ENCODE assay signal across 8 mouse cellular contexts in the genomic region with DNA sequence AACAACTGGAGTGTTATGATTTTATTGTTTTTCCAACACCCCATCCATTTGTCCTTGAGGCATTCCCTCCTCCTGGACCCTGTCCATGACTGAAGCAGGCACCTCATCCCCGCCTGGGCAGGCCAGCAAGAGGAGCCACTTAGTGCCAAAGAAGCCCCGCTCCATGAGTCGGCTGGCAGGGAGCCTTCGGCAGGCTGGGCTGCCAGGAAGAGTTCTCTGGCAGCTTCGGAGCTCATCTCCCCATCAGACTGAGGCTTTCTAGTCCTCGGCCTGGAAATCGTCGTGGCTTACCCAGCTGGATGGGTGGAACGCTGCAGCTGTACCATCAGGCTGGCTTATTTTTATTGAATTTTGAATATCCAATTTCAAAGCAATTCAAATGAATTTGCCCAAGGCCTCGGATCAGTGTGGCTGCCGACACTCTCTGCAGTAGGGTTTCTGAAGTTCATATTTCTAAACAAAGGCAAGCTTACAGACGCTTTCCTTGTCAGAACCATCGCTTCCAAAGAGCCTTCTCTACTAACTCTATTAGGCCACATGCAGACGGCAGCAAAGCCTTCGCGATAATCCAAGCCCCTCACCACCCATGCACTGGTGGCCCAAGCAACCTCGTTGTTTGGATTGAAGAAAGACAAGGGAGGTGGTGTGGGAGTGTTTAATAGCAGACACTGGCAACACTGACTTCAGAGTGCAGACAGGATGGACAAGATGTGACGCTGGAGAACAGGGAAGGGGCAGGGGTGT.
DNase-seq lines count a peak whose midpoint lies in the region; ATAC-seq and TF ChIP-seq lines count a peak whose summit lies in the region.

No protein-coding gene starts in this region.

- TF ChIP-seq CTCF in hindbrain, postnatal 0 days (IDR thresholded peaks at IDR 0.05; ENCODE audit: low read depth) = 0 out of 2 replicates have a peak, but pooled peaks have one; percentile 5

- H3K9ac ChIP-seq in forebrain, embryonic 13.5 days = no peak overlapping the region
- H3K9ac ChIP-seq in forebrain, embryonic 11.5 days (ENCODE audit: low read length) = no peak overlapping the region
- H3K9ac ChIP-seq in embryonic facial prominence, embryonic 12.5 days = no peak overlapping the region
- H3K9ac ChIP-seq in hindbrain, postnatal 0 days (replicated peaks; ENCODE audit: low read length) = no peak overlapping the region

- H3K27me3 ChIP-seq in forebrain, embryonic 13.5 days = no peaks in the 10 kb centered on the region
- H3K27me3 ChIP-seq in forebrain, embryonic 11.5 days (ENCODE audit: control insufficient read depth, insufficient read depth, low read length) = no peaks in the 10 kb centered on the region
- H3K27me3 ChIP-seq in embryonic facial prominence, embryonic 12.5 days = no peaks in the 10 kb centered on the region
- no peaks in the 10 kb centered on the region for H3K27me3 ChIP-seq in hindbrain, postnatal 0 days (ENCODE audit: insufficient read depth, low read length)

- no peaks in the 10 kb centered on the region for H3K9me3 ChIP-seq in forebrain, embryonic 13.5 days (replicated peaks)
- no peaks in the 10 kb centered on the region for H3K9me3 ChIP-seq in forebrain, embryonic 11.5 days (ENCODE audit: control insufficient read depth, low read length)
- H3K9me3 ChIP-seq in embryonic facial prominence, embryonic 12.5 days = no peaks in the 10 kb centered on the region
- no peaks in the 10 kb centered on the region for H3K9me3 ChIP-seq in hindbrain, postnatal 0 days (ENCODE audit: low read length)

- peak overlapping the region; percentile 41; the same call in 1 of the 2 replicates for H3K27ac ChIP-seq in forebrain, embryonic 13.5 days
- no peak overlapping the region for H3K27ac ChIP-seq in forebrain, embryonic 11.5 days (ENCODE audit: low read depth, low read length)
- H3K27ac ChIP-seq in embryonic facial prominence, embryonic 12.5 days = peak overlapping the region; percentile 61
- peak overlapping the region; percentile 52; the same call in 1 of the 2 replicates for H3K27ac ChIP-seq in hindbrain, postnatal 0 days

- no peak for DNase-seq in forebrain, embryonic 11.5 days (ENCODE audit: low spot score)
- DNase-seq in hindbrain, postnatal 0 days (ENCODE audit: low spot score) = peak; percentile 87
- peak; percentile 68 for DNase-seq in lung, postnatal 14 days
- DNase-seq in testis, postnatal 14 days (ENCODE audit: low spot score) = peak; percentile 16
- DNase-seq in kidney, postnatal 10 days = no peak

- H3K4me3 ChIP-seq in forebrain, embryonic 13.5 days = no peak overlapping the region
- no peak overlapping the region for H3K4me3 ChIP-seq in forebrain, embryonic 11.5 days (ENCODE audit: low read depth, low read length)
- no peak overlapping the region for H3K4me3 ChIP-seq in embryonic facial prominence, embryonic 12.5 days
- no peak overlapping the region for H3K4me3 ChIP-seq in hindbrain, postnatal 0 days (ENCODE audit: low read length)

- peaks cover 36% of the 10 kb centered on the region for H3K4me1 ChIP-seq in forebrain, embryonic 13.5 days
- H3K4me1 ChIP-seq in forebrain, embryonic 11.5 days (replicated peaks; ENCODE audit: control insufficient read depth, insufficient read depth, low read length) = 0 out of 2 replicates have a peak, but pooled peaks cover 2% of the 10 kb centered on the region
- H3K4me1 ChIP-seq in embryonic facial prominence, embryonic 12.5 days = peaks cover 18% of the 10 kb centered on the region
- peaks cover 11% of the 10 kb centered on the region for H3K4me1 ChIP-seq in hindbrain, postnatal 0 days (ENCODE audit: insufficient read depth, low read length)

- H3K36me3 ChIP-seq in forebrain, embryonic 13.5 days (ENCODE audit: poor library complexity, severe bottlenecking) = no peaks in the 10 kb centered on the region
- no peaks in the 10 kb centered on the region for H3K36me3 ChIP-seq in forebrain, embryonic 11.5 days (ENCODE audit: control insufficient read depth, insufficient read depth, low read length)
- no peaks in the 10 kb centered on the region for H3K36me3 ChIP-seq in embryonic facial prominence, embryonic 12.5 days
- no peaks in the 10 kb centered on the region for H3K36me3 ChIP-seq in hindbrain, postnatal 0 days (ENCODE audit: insufficient read depth, low read length)

- 68% methylated on average over 18 of the region's 18 CpGs for WGBS in forebrain, embryonic 13.5 days
- 80% methylated on average over 18 of the region's 18 CpGs for WGBS in forebrain, embryonic 11.5 days
- 38% methylated on average over 18 of the region's 18 CpGs for WGBS in embryonic facial prominence, embryonic 12.5 days
- 35% methylated on average over 18 of the region's 18 CpGs for WGBS in hindbrain, postnatal 0 days

- no peak overlapping the region for H3K4me2 ChIP-seq in forebrain, embryonic 13.5 days
- H3K4me2 ChIP-seq in forebrain, embryonic 11.5 days (ENCODE audit: low read depth, low read length, severe bottlenecking) = no peak overlapping the region
- peak overlapping the region; percentile 6; the same call in 1 of the 2 replicates for H3K4me2 ChIP-seq in embryonic facial prominence, embryonic 12.5 days (replicated peaks)
- 0 out of 2 replicates have a peak overlapping the region, but pooled peaks have one; percentile 1 for H3K4me2 ChIP-seq in hindbrain, postnatal 0 days (ENCODE audit: low read depth, low read length)

- peak; percentile 75 for ATAC-seq in forebrain, embryonic 13.5 days
- no peak for ATAC-seq in forebrain, embryonic 11.5 days (replicated peaks; ENCODE audit: low FRiP score)
- 0 out of 2 replicates have a peak, but pooled peaks have one; percentile 69 for ATAC-seq in embryonic facial prominence, embryonic 12.5 days (ENCODE audit: insufficient number of reproducible peaks, insufficient read depth, low FRiP score, low TSS enrichment)
- peak; percentile 84 for ATAC-seq in hindbrain, postnatal 0 days
- no peak for ATAC-seq in granulocyte monocyte progenitor cell, adult 5-6 weeks (replicated peaks; ENCODE audit: poor library complexity, severe bottlenecking)

Comparison
In these comparisons a context has a peak if more than half of its experiments do, and no peak if none do; other contexts are left out.
1. ATAC-seq: peak in forebrain, embryonic 13.5 days (single experiment), embryonic facial prominence, embryonic 12.5 days (single experiment) and hindbrain, postnatal 0 days (single experiment); none in forebrain, embryonic 11.5 days (single experiment) and granulocyte monocyte progenitor cell, adult 5-6 weeks (single experiment).
2. H3K4me2 ChIP-seq: peak in embryonic facial prominence, embryonic 12.5 days (single experiment) and hindbrain, postnatal 0 days (single experiment); none in forebrain, embryonic 13.5 days (single experiment) and forebrain, embryonic 11.5 days (single experiment).
3. DNase-seq: peak in hindbrain, postnatal 0 days (single experiment), lung, postnatal 14 days (single experiment) and testis, postnatal 14 days (single experiment); none in forebrain, embryonic 11.5 days (single experiment) and kidney, postnatal 10 days (single experiment).